Mouse (Mus musculus) megakaryocyte, embryonic 14.5 days (primary cell): Measurements from ENCODE around the gene Pcgf2. TPM values are rescaled to one million over a fixed set of nuclear protein-coding genes. Genes with fewer than 3 reads are reported as not detected.

ENCODE experiments used
- H3K27me3 ChIP-seq: replicated peaks from 2 replicates; pipeline ENCODE3; 2012; ENCODE audit warnings: inconsistent platforms
- H3K36me3 ChIP-seq: replicated peaks from 2 replicates; pipeline ENCODE3; 2012; ENCODE audit warnings: low read length, inconsistent platforms, mixed read lengths
- H3K4me1 ChIP-seq: 2 replicates; pipeline ENCODE4 v1.6.1; 2012; ENCODE audit warnings: inconsistent platforms
- H3K4me3 ChIP-seq: replicated peaks from 2 replicates; pipeline ENCODE3; 2012; ENCODE audit warnings: moderate library complexity, mild to moderate bottlenecking, inconsistent platforms
- H3K9me3 ChIP-seq: 2 replicates; pipeline ENCODE4 v1.6.1; 2012; ENCODE audit warnings: inconsistent platforms
- FLI1 ChIP-seq: IDR thresholded peaks from 2 replicates; pipeline ENCODE4 v1.6.1; 2012; ENCODE audit warnings: low read length, inconsistent platforms, mixed read lengths
- GATA1 ChIP-seq: IDR thresholded peaks from 3 replicates; pipeline ENCODE4 v1.6.1; 2012; ENCODE audit warnings: mixed read lengths, low read length, inconsistent platforms, borderline replicate concordance
- polyA plus RNA-seq: library from polyadenylated mRNA; stranded (reverse); fragments of >175 nt; gene quantifications from 2 replicates; pipeline ENCODE4 v1.2.3, GENCODE M21; 2012; ENCODE audit warnings: low replicate concordance; ENCODE audit not compliant: insufficient read depth

The Pcgf2 gene
- 83.4 and 214 TPM in 2 replicates for polyA plus RNA-seq

DNA sequence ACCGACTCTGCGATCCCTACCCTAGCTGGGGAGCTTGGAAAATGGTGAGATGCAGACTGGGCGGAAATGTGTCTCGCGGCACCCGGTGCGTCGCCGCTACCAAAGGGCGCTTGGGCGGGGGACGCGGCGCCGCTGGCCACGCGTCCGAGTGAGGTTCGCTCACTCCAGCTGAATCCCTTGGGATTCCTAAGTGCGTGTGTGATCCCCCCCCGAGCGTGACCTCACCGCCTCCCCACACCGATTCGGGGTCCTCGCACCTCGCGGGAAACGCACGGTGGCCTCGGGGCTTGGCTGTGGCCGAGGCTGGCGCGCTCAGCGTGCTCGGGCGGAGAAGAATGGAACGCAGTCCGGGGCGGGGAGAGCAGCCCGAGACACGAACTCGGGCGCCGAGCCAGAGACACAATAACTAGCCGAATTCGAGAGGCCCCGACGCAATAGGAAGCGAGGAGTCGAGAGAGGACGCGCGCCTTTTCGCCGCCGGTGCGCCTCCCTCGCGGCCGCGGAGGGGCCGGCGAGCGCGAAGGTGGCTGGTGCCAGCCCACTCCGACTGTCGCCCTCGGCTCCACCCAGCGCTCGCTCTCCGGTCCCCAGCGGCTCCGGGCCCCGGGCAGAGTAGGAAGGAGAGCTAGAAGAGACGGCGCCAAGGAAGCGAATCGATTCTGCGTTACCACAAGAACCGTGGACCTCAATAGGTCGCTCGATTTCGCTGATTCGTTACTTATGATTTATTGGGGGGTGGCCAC is at the start of gene Pcgf2:
Gene Pcgf2, minus strand, starts transcription at position 495 of the 743 bp plus-strand sequence.
- Histone ChIP-seq H3K4me1 (peaks cover 74% of the 10 kb centered on the region), H3K36me3 (peaks cover 10% of the 10 kb centered on the region), H3K4me3 (peak within 1 kb of the TSS; percentile 100), H3K27me3 (peaks cover 3% of the 10 kb centered on the region), H3K9me3 (no peaks in the 10 kb centered on the region)
- TF ChIP-seq GATA1 (no peak), FLI1 (no peak)

DNA sequence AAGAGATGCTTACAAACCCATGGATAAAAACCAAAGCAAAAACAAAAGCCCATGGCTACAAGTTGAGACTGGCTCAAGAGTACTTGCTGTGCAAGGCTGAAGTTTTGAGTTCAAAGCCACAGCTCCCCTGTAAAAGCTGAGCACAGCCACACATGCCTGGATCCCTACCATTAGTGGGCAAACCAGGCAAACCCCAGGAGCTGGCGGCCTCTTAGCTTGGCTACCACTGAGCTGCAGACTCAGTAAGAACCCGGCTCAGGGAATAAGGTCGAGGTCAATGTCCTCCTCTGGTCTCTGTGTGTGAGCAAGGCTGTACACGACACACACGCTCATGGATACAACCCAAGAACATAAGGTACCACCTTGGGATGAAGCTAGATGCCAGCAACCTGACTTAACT is 48.2 kb upstream of the Pcgf2 start:
- Histone ChIP-seq H3K27me3 (no peaks in the 10 kb centered on the region), H3K9me3 (no peaks in the 10 kb centered on the region), H3K4me1 (peaks cover 19% of the 10 kb centered on the region), H3K4me3 (no peak overlapping the region), H3K36me3 (peaks cover 74% of the 10 kb centered on the region)
- no peak for TF ChIP-seq GATA1
- TF ChIP-seq FLI1 = no peak

- H3K27me3 ChIP-seq = no peaks in the 10 kb centered on the region
- peaks cover 23% of the 10 kb centered on the region for H3K4me1 ChIP-seq
- TF ChIP-seq GATA1 (no peak), FLI1 (no peak)
- no peaks in the 10 kb centered on the region for H3K9me3 ChIP-seq
- no peak overlapping the region for H3K4me3 ChIP-seq
- H3K36me3 ChIP-seq = peaks cover 66% of the 10 kb centered on the region
Observed at GRCm38 (mm10) chr11:97747773-97748172, 47.5 kb upstream of the Pcgf2 start.

GRCm38 (mm10) chr11:97745331-97745721 is 45.0 kb upstream of the Pcgf2 start:
- TF ChIP-seq FLI1 = no peak
- no peak for TF ChIP-seq GATA1
- no peaks in the 10 kb centered on the region for H3K9me3 ChIP-seq
- H3K4me3 ChIP-seq = peak overlapping the region; percentile 99
- H3K27me3 ChIP-seq = no peaks in the 10 kb centered on the region
- peaks cover 54% of the 10 kb centered on the region for H3K36me3 ChIP-seq
- H3K4me1 ChIP-seq = peaks cover 39% of the 10 kb centered on the region

DNA sequence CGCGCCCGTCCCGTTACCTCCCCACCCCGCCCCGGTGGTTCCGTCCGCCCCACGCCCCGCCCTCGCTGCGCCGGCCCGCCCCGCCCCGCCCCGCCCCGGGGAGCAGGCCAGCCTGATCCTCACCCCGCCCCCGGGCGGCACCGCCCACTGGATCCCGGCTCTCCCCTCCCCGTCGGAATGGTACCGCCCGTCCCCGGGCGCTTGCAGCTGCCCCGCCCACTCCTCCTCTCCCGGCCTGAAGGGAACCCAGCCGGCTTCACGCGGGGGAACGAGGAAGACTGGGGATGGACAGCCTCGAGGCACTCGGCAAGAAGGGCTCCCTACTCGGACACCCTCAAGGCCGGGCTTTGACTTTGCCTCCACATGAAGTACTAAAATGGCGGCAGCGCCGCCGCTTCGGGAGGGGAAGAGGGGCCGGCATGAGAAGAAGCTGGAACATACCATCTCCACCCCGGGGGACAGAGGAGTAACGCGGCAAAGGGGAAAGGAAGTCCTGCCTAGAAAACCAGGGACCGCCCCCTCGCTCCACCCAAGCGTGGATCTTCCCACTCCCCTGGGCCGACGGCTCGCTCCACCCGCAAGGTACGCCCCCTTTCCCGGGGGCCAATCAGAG is 44.5 kb upstream of the Pcgf2 start:
- H3K36me3 ChIP-seq = peaks cover 54% of the 10 kb centered on the region
- TF ChIP-seq FLI1 = no peak
- TF ChIP-seq GATA1 = no peak
- H3K4me1 ChIP-seq = peaks cover 44% of the 10 kb centered on the region
- no peaks in the 10 kb centered on the region for H3K27me3 ChIP-seq
- no peaks in the 10 kb centered on the region for H3K9me3 ChIP-seq
- peak overlapping the region; percentile 99 for H3K4me3 ChIP-seq

DNA sequence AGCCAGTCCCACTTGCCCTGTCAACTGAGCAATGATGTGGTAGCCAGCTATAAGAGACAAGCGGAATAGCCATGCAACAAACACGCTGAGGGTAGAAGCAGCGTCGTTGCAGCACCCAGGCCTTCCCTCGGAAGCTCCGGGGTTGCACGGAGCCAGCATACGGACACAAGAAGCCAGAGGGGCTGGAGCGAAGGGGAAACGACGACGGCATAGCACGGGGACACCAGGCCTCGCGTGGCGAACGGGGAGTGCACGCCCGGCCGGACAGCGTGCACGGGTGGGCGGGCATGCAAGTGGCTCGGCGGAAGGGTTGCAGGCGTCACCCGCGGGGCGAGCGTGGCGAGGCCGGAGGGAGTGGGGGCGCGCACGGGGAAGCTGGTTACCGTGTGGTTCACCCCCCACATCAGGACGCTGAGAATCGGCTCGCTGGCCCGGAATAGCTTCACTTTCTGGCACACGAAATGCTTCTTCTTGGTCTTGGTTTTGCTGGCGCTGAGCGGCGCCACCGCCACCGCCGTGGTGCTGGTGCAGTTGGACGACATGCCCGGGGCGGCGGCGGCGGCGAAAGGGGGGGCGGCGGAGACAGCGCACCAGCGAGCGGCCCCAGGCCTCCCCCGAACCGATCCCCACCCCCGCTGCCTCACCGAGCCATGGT is 43.9 kb upstream of the Pcgf2 start, which contains the start of gene Pip4k2b:
Gene Pip4k2b, minus strand, starts transcription at position 642 of the 655 bp plus-strand sequence.
- Histone ChIP-seq H3K36me3 (peaks cover 54% of the 10 kb centered on the region), H3K27me3 (no peaks in the 10 kb centered on the region), H3K4me1 (peaks cover 49% of the 10 kb centered on the region), H3K4me3 (peak within 1 kb of the TSS; percentile 99), H3K9me3 (no peaks in the 10 kb centered on the region)
- no peak for TF ChIP-seq GATA1
- TF ChIP-seq FLI1 = no peak

DNA sequence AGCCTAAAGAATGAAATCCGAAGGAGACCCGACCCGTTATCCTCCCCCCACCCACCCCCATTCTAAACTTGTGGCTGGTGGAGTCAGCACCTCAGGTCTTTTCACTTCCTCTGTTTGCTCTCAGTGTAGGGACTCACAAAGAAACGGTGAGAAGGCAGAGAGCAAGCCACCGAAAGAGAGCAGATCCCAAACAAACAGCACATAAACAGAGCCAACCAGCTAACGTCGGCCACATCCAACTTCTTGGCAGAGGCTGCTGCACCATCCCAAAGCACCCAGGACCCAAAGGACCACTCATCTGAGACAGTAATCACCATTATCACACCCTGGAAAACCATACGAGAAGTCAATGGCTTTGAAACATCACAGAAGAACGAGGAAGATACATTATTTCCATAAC is 43.1 kb upstream of the Pcgf2 start:
- TF ChIP-seq FLI1 = no peak
- no peak for TF ChIP-seq GATA1

GRCm38 (mm10) chr11:97742591-97742990 is 42.3 kb upstream of the Pcgf2 start:
- Histone ChIP-seq H3K36me3 (peaks cover 53% of the 10 kb centered on the region), H3K4me3 (peak overlapping the region; percentile 99)

More for the DNA sequence above, 43.1 kb upstream of the Pcgf2 start:
- H3K36me3 ChIP-seq = peaks cover 54% of the 10 kb centered on the region
- no peaks in the 10 kb centered on the region for H3K27me3 ChIP-seq
- H3K4me3 ChIP-seq = peak overlapping the region; percentile 99
- no peaks in the 10 kb centered on the region for H3K9me3 ChIP-seq
- H3K4me1 ChIP-seq = peaks cover 51% of the 10 kb centered on the region

GRCm38 (mm10) chr11:97742157-97742556 is 41.9 kb upstream of the Pcgf2 start:
- no peak for TF ChIP-seq GATA1
- no peak for TF ChIP-seq FLI1
- Histone ChIP-seq H3K27me3 (no peaks in the 10 kb centered on the region), H3K4me3 (peak overlapping the region; percentile 99), H3K4me1 (peaks cover 64% of the 10 kb centered on the region), H3K9me3 (no peaks in the 10 kb centered on the region), H3K36me3 (peaks cover 53% of the 10 kb centered on the region)

More at GRCm38 (mm10) chr11:97742591-97742990, 42.3 kb upstream of the Pcgf2 start:
- Histone ChIP-seq H3K4me1 (peaks cover 59% of the 10 kb centered on the region), H3K9me3 (no peaks in the 10 kb centered on the region), H3K27me3 (no peaks in the 10 kb centered on the region)
- TF ChIP-seq GATA1 (no peak), FLI1 (no peak)
